Mouse (Mus musculus) monocyte, adult 2 months (primary cell): ENCODE data around the gene Klhl9.

Source experiments
- DNase-seq, 2 experiments: peaks; one replicate each; pipeline ENCODE4 v3.0.0; 2022; ENCODE audit warnings: low spot score in 2 of 2, low read depth in 1 of 2

The Klhl9 gene

DNA sequence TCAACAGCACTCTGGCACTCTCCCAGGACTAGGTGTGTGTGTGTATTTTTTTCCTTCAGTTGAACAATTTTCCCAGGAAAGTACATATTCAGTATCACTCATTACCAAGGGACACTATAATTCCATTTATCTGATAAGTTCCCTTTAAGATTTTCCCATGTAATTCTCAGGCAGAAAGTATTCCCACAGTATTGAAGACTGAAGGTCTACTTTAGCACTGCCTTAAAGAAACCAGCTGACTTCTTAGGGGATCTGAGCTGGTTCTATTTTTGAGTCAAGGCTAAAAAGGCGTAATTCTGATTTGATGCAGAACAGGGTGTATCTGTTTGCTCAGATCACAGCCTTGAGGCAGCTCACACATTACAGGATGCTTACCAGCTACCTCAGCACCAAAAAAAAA lies 3.5 kb downstream of the Klhl9 start:
- no peak for DNase-seq

DNA sequence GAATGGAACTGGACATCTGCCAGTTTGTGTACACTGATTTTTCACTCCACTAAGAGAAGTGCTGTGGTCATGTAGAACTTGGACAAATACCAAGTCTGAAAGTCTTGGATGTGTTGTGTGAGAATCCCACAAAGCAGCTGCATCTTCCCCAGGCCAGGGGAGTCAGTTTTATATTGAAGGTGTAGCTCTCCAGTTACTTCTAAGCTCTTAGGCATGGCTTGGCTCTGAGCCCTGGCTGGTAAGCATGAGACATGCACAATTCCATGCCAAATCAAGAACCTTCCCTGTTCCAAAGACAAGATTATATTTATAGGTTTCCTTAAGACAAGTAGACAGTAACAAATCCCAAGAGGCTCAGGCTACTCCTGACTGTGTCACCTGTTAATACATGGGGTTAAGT lies 7.2 kb downstream of the Klhl9 start:
- DNase-seq: no peak

- DNase-seq: no peak
These were observed 8.0 kb downstream of the Klhl9 start for GRCm38 (mm10) chr4:88714281-88714680.

DNA sequence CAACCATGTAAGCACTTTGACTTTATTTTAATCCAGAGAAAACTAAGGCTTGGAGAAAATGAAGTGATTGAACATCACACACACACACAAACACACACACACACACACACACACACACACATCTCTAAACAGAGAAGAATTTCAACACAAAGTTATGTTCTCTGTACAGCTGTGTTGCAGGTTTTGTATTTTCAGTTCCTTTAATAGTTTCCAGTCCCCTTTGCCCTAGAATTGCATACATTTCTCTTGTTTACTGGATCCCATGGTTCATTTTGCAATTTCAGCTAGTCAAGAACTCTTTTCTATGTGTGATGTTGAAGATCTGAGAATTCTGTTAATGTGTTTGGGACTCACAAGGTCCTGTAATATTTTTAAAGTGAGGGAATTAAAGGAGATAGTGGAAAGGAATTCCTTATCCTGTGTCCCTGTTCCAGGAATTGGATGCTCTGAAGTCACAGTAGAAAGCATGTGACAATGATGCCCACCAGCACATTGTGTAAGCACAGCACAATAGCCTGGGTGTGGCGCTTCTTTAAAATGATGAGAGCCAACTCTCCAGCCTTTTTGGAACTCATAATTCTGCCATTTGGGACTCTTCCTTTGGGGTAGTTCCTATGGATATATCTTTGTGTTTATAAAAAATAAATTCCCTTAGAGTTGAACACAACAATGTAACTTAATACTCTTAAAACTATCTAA lies 15.0 kb downstream of the Klhl9 start:
- DNase-seq: peak in 1 of 2 experiments; percentile 20

DNA sequence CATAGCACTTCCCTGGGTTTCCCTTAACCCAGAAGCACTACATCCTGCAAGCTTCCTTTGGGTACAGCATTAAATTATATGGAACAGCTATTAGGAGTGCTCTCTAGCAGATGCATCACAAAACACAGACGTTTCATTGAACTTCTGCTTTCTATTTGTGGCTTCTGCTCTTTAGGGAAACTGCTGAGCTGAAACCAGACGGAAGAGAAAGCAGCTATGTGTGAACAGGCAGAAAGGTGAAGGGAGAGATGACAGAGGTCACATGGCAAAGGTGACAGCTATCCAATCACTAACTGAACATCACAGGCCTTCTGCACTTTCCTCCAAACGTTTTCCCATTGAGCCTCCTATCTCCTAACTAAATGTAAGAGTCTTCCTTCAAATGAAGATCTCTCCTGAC lies 16.3 kb downstream of the Klhl9 start:
- DNase-seq: no peak

DNA sequence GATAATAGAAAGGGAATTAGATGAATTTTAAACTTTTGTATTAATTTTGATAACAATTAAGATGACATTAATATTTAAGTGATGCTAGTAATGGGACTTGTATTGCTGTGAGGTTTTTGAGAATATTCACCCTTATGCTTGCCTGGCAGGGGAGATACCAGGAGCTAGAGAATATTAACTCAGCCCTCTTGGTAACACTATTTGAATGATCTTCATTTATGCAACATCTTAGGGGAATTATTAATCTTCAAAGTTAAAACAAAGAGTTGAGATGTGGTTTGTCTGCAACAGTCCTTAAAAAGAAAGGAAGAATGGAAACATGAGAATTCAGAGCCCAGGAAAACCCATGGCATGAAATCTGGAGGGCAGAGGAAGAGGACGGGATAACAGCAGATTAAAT lies 23.0 kb downstream of the Klhl9 start:
- no peak for DNase-seq

GRCm38 (mm10) chr4:88698781-88699180 lies 23.5 kb downstream of the Klhl9 start:
- no peak for DNase-seq

GRCm38 (mm10) chr4:88697753-88698152 lies 24.5 kb downstream of the Klhl9 start:
- no peak for DNase-seq

DNA sequence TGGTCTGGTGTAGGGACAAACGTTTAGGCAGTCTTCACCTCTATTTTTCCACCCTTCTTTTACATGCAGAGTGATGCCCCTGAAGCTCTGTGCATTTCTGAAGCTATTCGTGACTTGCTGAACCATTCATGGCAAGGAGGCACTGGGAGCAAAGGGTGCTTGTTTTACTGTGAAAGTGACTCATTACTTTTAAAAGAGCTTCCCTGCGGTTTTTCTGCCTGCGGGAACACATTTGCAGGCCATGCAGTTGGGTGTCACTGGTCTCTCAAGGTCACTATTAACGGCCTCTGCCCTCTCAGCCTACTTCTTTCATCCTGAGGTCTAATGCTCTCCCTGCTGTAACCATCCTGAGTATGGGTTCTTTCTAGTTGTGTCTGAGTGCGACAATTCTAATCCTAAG lies 25.2 kb downstream of the Klhl9 start:
- no peak for DNase-seq

DNA sequence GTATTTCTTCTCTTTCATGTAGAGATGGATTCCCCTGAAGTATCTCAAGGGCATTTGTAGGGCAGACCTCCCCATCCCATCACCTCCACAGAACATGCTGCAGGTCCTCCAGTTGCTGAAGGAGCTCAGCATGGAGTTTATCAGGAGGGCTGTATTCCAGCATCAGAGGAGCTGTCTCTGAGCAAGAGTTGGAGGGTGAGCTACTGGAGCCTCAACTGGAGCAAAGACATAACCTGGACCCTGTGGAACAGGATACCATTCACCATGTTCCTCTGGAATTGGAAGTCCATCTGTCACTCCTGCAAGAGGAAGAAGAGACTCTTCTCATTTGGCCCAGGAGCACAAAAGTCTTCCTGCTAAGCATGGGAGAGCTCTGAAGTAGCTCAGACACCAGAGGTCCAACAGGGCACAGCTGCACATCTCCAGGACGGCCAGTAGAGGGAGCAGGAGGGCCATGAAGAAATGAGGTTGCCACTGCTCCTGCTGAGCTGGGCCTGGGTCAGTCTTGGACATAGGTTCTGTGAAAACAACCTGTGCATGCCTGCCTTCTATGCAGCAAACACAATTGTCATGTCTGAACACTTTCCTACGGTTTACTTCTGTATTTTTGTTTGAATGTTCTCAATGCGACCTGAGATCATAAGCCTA lies 25.9 kb downstream of the Klhl9 start:
- DNase-seq: peak; percentile 20 to 49

GRCm38 (mm10) chr4:88693392-88693791 lies 28.9 kb downstream of the Klhl9 start:
- DNase-seq: no peak

- no peak for DNase-seq
These were observed 29.7 kb downstream of the Klhl9 start for GRCm38 (mm10) chr4:88692537-88692936.

DNA sequence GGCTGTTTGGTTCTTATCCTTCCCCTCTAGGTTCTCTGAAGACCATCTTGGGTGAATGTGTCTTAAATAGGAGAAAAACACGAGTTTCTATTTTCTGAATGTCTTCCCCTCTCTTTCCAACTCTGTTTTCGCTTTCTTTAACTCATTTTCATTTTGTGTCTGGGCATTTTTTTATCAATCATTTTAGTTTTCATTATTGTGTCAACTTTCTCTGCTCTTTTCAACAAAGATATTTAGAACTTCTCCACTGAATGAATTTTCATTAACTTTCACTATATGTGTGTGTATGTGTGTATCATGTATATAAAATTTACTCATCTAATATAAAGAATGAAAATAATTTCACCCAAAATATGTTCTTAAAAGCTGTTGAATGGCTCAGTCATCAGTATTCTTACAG lies 31.0 kb downstream of the Klhl9 start, which contains the start of gene Ifnab:
TSS of gene Ifnab (minus strand) at position 101 of the 400 bp plus-strand sequence.
- no peak for DNase-seq

GRCm38 (mm10) chr4:88683812-88684211 lies 38.5 kb downstream of the Klhl9 start, which contains the start of gene Ifna2:
Gene Ifna2, minus strand, starts transcription at chr4:88683912.
- no peak for DNase-seq

DNA sequence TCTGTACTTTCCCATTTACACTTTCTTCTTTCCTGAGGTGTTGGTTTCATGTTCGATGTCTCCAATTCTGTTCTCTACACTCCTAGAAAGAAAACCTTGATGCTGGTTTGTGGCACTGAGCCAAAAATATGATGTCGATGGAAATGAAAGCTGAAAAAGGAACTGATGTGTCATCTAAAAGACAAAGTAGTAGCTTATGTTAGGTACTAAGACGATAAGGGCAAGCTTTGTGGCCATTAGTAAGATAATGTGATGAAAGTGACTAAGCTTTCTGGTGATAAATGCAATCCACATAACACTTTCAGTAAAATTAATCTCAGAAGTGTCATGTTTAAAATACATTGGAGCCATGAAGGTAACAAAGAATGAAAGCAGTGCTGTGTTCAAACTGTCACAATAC lies 40.9 kb downstream of the Klhl9 start:
- no peak for DNase-seq

DNA sequence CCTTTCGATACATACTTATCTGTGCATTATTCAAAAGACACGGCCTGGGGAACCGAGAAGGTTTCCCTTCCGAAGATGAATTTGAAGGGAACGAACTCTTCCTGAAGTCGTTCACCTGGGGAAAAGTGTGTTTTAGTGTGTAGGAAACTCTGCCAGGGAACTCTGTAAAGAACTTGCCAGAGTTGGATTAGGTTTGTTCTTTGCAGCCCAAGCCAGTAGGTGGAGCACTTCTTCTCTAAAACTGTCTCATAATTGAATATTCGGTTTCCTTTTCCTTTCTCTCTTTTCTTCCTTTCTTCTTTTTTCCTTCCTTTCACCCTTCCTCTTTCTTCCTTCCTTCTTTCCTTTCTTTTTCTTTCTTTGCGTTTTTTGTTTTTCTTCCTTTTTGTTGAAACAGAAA lies 41.9 kb downstream of the Klhl9 start:
- no peak for DNase-seq

DNA sequence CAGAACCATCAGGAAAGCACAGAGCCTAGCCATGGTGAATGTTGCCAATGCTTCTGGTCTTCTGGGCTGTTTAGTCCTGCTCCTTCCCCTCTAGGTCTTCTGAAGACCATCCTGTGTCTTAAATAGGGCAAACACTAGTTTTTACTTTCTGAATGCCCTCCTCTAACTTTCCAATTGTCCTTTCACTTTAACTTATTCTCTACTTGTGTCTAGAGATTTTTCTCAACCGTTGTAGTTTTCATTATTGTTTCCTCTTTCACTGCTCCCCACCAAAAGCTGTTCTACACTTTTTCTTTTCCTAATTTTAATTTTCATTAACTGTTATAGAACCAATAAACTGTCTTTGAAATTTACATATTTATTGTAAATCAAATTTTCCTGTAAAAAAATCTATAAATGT lies 45.4 kb downstream of the Klhl9 start, which contains the start of gene Ifna16:
TSS of gene Ifna16 (minus strand) at position 101 of the 400 bp plus-strand sequence.
- no peak for DNase-seq
